Mouse (Mus musculus) stomach, embryonic 16.5 days (tissue): ENCODE results near the gene Hist1h1a. TPM values are rescaled to one million over a fixed set of nuclear protein-coding genes. Genes with fewer than 3 reads are reported as not detected.

ENCODE experiments used
- ATAC-seq: fragments of 200-750 bp; cut with Nextera tagmentation; 2 replicates; pipeline ENCODE4 v1.8.0; 2017; ENCODE audit warnings: moderate number of reproducible peaks, moderate TSS enrichment; ENCODE audit not compliant: insufficient read depth, low FRiP score
- H3K27ac ChIP-seq: fragments of 300-500 bp; sonication (generic); 2 replicates; pipeline ENCODE4 v1.5.1; 2014; ENCODE audit warnings: low read length
- H3K27me3 ChIP-seq: fragments of 300-500 bp; sonication (generic); 2 replicates; pipeline ENCODE4 v1.6.1; 2014; ENCODE audit warnings: low read length, control low read depth, mixed read lengths; ENCODE audit not compliant: control insufficient read depth, insufficient read depth
- H3K36me3 ChIP-seq: fragments of 300-500 bp; sonication (generic); 2 replicates; pipeline ENCODE4 v1.6.1; 2014; ENCODE audit warnings: low read length; ENCODE audit not compliant: control insufficient read depth, insufficient read depth
- H3K4me1 ChIP-seq: fragments of 300-500 bp; sonication (generic); 2 replicates; pipeline ENCODE4 v1.6.1; 2014; ENCODE audit warnings: low read length, control low read depth, mixed read lengths; ENCODE audit not compliant: control insufficient read depth, insufficient read depth
- H3K4me2 ChIP-seq: fragments of 300-500 bp; sonication (generic); 2 replicates; pipeline ENCODE4 v1.6.1; 2014; ENCODE audit warnings: low read depth, low read length, mixed read lengths
- H3K4me3 ChIP-seq: fragments of 300-500 bp; sonication (generic); replicated peaks from 2 replicates; pipeline ENCODE4 v1.5.1; 2014; ENCODE audit warnings: mild to moderate bottlenecking, low read length
- H3K9ac ChIP-seq: fragments of 300-500 bp; sonication (generic); 2 replicates; pipeline ENCODE4 v1.6.1; 2014; ENCODE audit warnings: low read length
- H3K9me3 ChIP-seq: fragments of 300-500 bp; sonication (generic); replicated peaks from 2 replicates; pipeline ENCODE4 v1.6.1; 2016; ENCODE audit warnings: low read length, control low read depth; ENCODE audit not compliant: control insufficient read depth
- WGBS: fragments of 180-500 bp; shearing (Covaris S2); extraction: QIAGEN DNeasy Blood & Tissue Kit; methylation state at CpG from one replicate; pipeline ENCODE4 v1.1.7; 2014; 5-methylcytosine and 5-hydroxymethylcytosine counted together
- microRNA-seq: library from miRNA; unstranded; fragments of <30 nt; microRNA quantifications from one replicate; pipeline ENCODE4, GENCODE M21; 2016
- polyA plus RNA-seq: library from polyadenylated mRNA; unstranded; fragments of >200 nt; fragmentation: Nextera tagmentation; extraction: Ambion mirVana; gene quantifications from 2 replicates; pipeline ENCODE4 v1.2.1, GENCODE M21; 2015

Gene Hist1h1a
- polyA plus RNA-seq, 1 experiment from 2014 or later, result 1.3 TPM

DNA sequence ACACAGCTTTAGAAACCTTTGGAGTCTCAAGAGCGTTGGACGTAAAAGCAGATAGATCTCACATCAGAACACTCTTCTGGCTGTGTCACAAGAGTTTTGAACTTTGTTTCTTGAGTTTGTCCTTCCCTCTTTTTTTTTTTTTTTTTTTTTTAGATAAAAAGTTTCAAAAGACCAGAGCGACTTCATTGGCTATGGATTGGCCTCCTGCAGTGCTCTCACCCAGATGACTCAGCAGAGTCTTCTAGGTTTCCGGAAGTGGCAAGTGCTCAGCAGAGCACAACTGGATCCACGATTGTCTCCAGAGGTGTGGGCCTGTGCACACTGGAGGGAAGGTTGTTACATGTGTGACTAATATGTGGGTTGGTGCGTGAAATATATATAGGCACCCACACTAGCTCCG lies 14.9 kb downstream of the Hist1h1a start:
- H3K27me3 ChIP-seq, result no peaks in the 10 kb centered on the region
- H3K4me2 ChIP-seq, result no peak overlapping the region
- H3K9ac ChIP-seq, result no peak overlapping the region
- H3K36me3 ChIP-seq, result no peaks in the 10 kb centered on the region
- H3K4me3 ChIP-seq, result no peak overlapping the region
- ATAC-seq, result no peak
- 91% methylated on average over 7 of the region's 7 CpGs for WGBS
- H3K27ac ChIP-seq, result no peak overlapping the region
- no peaks in the 10 kb centered on the region for H3K4me1 ChIP-seq
- H3K9me3 ChIP-seq, result no peaks in the 10 kb centered on the region

- Histone ChIP-seq H3K4me3 (no peak overlapping the region), H3K9ac (no peak overlapping the region), H3K4me1 (no peaks in the 10 kb centered on the region), H3K9me3 (no peaks in the 10 kb centered on the region), H3K4me2 (no peak overlapping the region), H3K27me3 (no peaks in the 10 kb centered on the region), H3K36me3 (no peaks in the 10 kb centered on the region), H3K27ac (no peak overlapping the region)
- 68% methylated on average over 4 of the region's 4 CpGs for WGBS
- no peak for ATAC-seq
These were observed 15.6 kb downstream of the Hist1h1a start for GRCm38 (mm10) chr13:23779025-23779424.

DNA sequence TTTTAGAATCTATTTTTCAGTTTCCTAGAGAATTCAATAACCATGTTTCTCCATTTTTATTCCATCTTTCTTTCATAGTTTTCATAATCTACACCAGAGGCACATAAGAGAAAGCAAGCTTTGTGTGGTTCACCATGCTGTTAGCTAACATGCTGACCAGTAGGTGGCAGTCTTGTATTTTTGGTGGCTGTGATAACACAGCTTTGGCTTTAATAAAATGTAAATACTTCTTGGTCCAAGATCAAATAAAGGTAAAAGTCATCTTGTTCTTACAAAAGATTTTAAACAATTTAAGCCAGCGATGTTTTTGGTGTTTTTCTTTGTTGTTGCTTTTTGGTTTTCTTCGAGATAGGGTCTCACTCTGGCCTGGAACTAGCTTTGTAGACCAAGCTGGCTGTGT lies 29.1 kb downstream of the Hist1h1a start:
- Histone ChIP-seq H3K9me3 (no peaks in the 10 kb centered on the region), H3K9ac (no peak overlapping the region), H3K36me3 (no peaks in the 10 kb centered on the region), H3K27ac (no peak overlapping the region), H3K4me2 (no peak overlapping the region), H3K4me1 (no peaks in the 10 kb centered on the region), H3K27me3 (no peaks in the 10 kb centered on the region), H3K4me3 (no peak overlapping the region)
- 42% methylated on average over 2 of the region's 2 CpGs for WGBS
- no peak for ATAC-seq

- no peak for ATAC-seq
- Histone ChIP-seq H3K9me3 (no peaks in the 10 kb centered on the region), H3K4me2 (no peak overlapping the region), H3K27ac (no peak overlapping the region), H3K4me1 (no peaks in the 10 kb centered on the region), H3K27me3 (no peaks in the 10 kb centered on the region), H3K36me3 (no peaks in the 10 kb centered on the region), H3K9ac (no peak overlapping the region), H3K4me3 (no peak overlapping the region)
- 76% methylated on average over 5 of the region's 5 CpGs for WGBS
These were observed 35.9 kb downstream of the Hist1h1a start for GRCm38 (mm10) chr13:23799405-23799804.

DNA sequence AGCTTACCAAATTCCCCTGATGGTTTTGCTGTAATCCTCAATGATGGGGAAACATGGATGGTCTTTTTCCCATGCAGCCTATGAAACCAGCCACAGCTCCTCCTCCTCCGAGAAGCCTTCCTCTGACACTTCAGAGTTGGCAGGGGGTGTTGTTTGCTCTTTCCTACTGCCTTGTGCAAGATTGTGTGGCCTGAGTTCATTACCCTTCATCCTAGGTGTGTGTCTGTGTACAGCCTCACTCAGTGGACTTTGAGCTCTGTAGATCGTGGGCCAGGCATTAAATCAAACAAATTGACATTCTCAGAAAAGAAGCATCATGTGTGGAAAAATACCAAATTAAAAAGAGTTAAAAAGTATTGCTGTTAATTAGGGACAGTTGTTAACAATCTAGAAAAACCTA lies 41.1 kb downstream of the Hist1h1a start:
- WGBS, result 50% methylated on average over 2 of the region's 2 CpGs
- H3K27me3 ChIP-seq, result no peaks in the 10 kb centered on the region
- H3K4me2 ChIP-seq, result no peak overlapping the region
- no peak for ATAC-seq
- H3K4me1 ChIP-seq, result no peaks in the 10 kb centered on the region
- no peak overlapping the region for H3K27ac ChIP-seq
- H3K4me3 ChIP-seq, result no peak overlapping the region
- no peak overlapping the region for H3K9ac ChIP-seq
- no peaks in the 10 kb centered on the region for H3K36me3 ChIP-seq
- H3K9me3 ChIP-seq, result no peaks in the 10 kb centered on the region

- Histone ChIP-seq H3K36me3 (no peaks in the 10 kb centered on the region), H3K4me1 (no peaks in the 10 kb centered on the region), H3K4me2 (no peak within 1 kb of the TSS), H3K9ac (no peak within 1 kb of the TSS), H3K9me3 (no peaks in the 10 kb centered on the region), H3K27me3 (no peaks in the 10 kb centered on the region), H3K27ac (no peak within 1 kb of the TSS), H3K4me3 (no peak within 1 kb of the TSS)
- 67% methylated on average over 15 of the region's 15 CpGs for WGBS
- no peak for ATAC-seq
These were observed 43.1 kb downstream of the Hist1h1a start, which contains the start of gene Slc17a2 for GRCm38 (mm10) chr13:23806422-23807052. Gene Slc17a2, plus strand, starts transcription at chr13:23806993.

Small RNA genes within 50 kb of the gene (microRNA-seq; reads per million reads assigned to microRNA genes)
- not detected for gene Gm44314
- gene Gm44484, result not detected

Other genes starting within 250 kb of the Hist1h1a start
- gene Hist1h4h, start 232.6 kb upstream of the Hist1h1a start, polyA plus RNA-seq, result 5.7 and 6.3 TPM in 2 replicates
- 0.74 and 3.1 TPM in 2 replicates for gene Hist1h2af, start 229.8 kb upstream of the Hist1h1a start, polyA plus RNA-seq
- gene Hist1h3g, start 228.2 kb upstream of the Hist1h1a start, polyA plus RNA-seq, result 4.7 and 6.1 TPM in 2 replicates
- 1.1 and 1.4 TPM in 2 replicates for gene Hist1h2bh, start 220.3 kb upstream of the Hist1h1a start, polyA plus RNA-seq
- gene Hist1h3f, start 219.6 kb upstream of the Hist1h1a start, polyA plus RNA-seq, result 0.81 and 0.90 TPM in 2 replicates
- 1.6 TPM in 1 of 2 replicates, not detected in the other for gene Hist1h4f, start 212.0 kb upstream of the Hist1h1a start, polyA plus RNA-seq
- gene Hist1h1d, start 210.4 kb upstream of the Hist1h1a start, polyA plus RNA-seq, result 0.67 and 0.93 TPM in 2 replicates
- gene Hist1h3e, start 201.3 kb upstream of the Hist1h1a start, polyA plus RNA-seq, result 2.8 and 3.6 TPM in 2 replicates
- gene Hist1h2ae, start 192.4 kb upstream of the Hist1h1a start, polyA plus RNA-seq, result 34.0 and 56.1 TPM in 2 replicates
- 16.8 and 17.5 TPM in 2 replicates for gene Hist1h2bg, start 192.3 kb upstream of the Hist1h1a start, polyA plus RNA-seq
- 1.7 and 3.0 TPM in 2 replicates for gene Hist1h2bf, start 189.5 kb upstream of the Hist1h1a start, polyA plus RNA-seq
- 2.5 TPM in 2 replicates for gene Hist1h2ad, start 189.3 kb upstream of the Hist1h1a start, polyA plus RNA-seq
- gene Hist1h3d, start 187.9 kb upstream of the Hist1h1a start, polyA plus RNA-seq, result 6.3 and 6.5 TPM in 2 replicates
- 60.7 and 86.3 TPM in 2 replicates for gene Hist1h4d, start 182.1 kb upstream of the Hist1h1a start, polyA plus RNA-seq
- 2.8 and 3.0 TPM in 2 replicates for gene Hist1h2be, start 142.5 kb upstream of the Hist1h1a start, polyA plus RNA-seq
- 11.3 and 16.6 TPM in 2 replicates for gene Hist1h1e, start 141.1 kb upstream of the Hist1h1a start, polyA plus RNA-seq
- gene Hist1h2ac, start 79.7 kb upstream of the Hist1h1a start, polyA plus RNA-seq, result 1.7 TPM in 2 replicates
- gene Hist1h2bc, start 79.5 kb upstream of the Hist1h1a start, polyA plus RNA-seq, result 101 and 102 TPM in 2 replicates
- gene Hist1h1t, start 67.9 kb upstream of the Hist1h1a start, polyA plus RNA-seq, result 0.14 TPM in 1 of 2 replicates, not detected in the other
- gene Hist1h4c, start 65.2 kb upstream of the Hist1h1a start, polyA plus RNA-seq, result 4.5 and 4.8 TPM in 2 replicates
- gene Hfe, start 52.8 kb upstream of the Hist1h1a start, polyA plus RNA-seq, result 8.8 and 9.6 TPM in 2 replicates
- 53.4 and 58.0 TPM in 2 replicates for gene Hist1h1c, start 24.9 kb upstream of the Hist1h1a start, polyA plus RNA-seq
- gene Hist1h3c, start 18.1 kb upstream of the Hist1h1a start, polyA plus RNA-seq, result 3.1 and 3.7 TPM in 2 replicates
- 1.00 and 2.9 TPM in 2 replicates for gene Hist1h2bb, start 16.9 kb upstream of the Hist1h1a start, polyA plus RNA-seq
- gene Hist1h2ab, start 12.5 kb upstream of the Hist1h1a start, polyA plus RNA-seq, result 16.2 and 26.2 TPM in 2 replicates
- gene Hist1h3b, start 11.4 kb upstream of the Hist1h1a start, polyA plus RNA-seq, result 7.0 and 7.5 TPM in 2 replicates
- 1.2 and 3.7 TPM in 2 replicates for gene Hist1h4b, start 6.7 kb upstream of the Hist1h1a start, polyA plus RNA-seq
- gene Hist1h4a, start 2.4 kb upstream of the Hist1h1a start, polyA plus RNA-seq, result 0.28 and 1.5 TPM in 2 replicates
- gene Hist1h3a, start 1.3 kb upstream of the Hist1h1a start, polyA plus RNA-seq, result 2.0 and 3.5 TPM in 2 replicates
- gene Trim38, start 6.2 kb downstream of the Hist1h1a start, polyA plus RNA-seq, result not detected in 2 replicates
- gene Slc17a2, start 43.3 kb downstream of the Hist1h1a start, polyA plus RNA-seq, result 0.06 and 0.11 TPM in 2 replicates
- gene Slc17a3, start 75.8 kb downstream of the Hist1h1a start, polyA plus RNA-seq, result 0.27 and 0.41 TPM in 2 replicates
- gene Slc17a1, start 104.1 kb downstream of the Hist1h1a start, polyA plus RNA-seq, result 0.22 TPM in 1 of 2 replicates, not detected in the other
- gene Slc17a4, start 151.3 kb downstream of the Hist1h1a start, polyA plus RNA-seq, result 2.7 and 3.1 TPM in 2 replicates
- gene Hist1h2ba, start 170.5 kb downstream of the Hist1h1a start, polyA plus RNA-seq, result not detected in 2 replicates
- not detected in 2 replicates for gene Hist1h2aa, start 170.8 kb downstream of the Hist1h1a start, polyA plus RNA-seq
- 4.9 and 6.1 TPM in 2 replicates for gene Scgn, start 227.5 kb downstream of the Hist1h1a start, polyA plus RNA-seq